9 mouse cellular contexts compared by ENCODE assay signal in genomic region chr12:81861199-81862085, GRCm38 (mm10). TPM values are rescaled to one million over a fixed set of nuclear protein-coding genes. Genes with fewer than 3 reads are reported as not detected.
DNase-seq lines count a peak whose midpoint lies in the region; ATAC-seq lines count a peak whose summit lies in the region.
"Had no signal": no experiment of that assay in that cellular context is flagged by ENCODE, and none has a peak within 500 bp of the region (broad histone marks: within the 10 kb centered on the region; RNA-seq: fewer than 3 reads in every experiment).

No protein-coding gene starts in this region.

- peak overlapping the region; percentile 92 for H3K9ac ChIP-seq in hindbrain, embryonic 15.5 days

- H3K27ac ChIP-seq in hindbrain, embryonic 15.5 days (replicated peaks) = peak overlapping the region; percentile 92; the same call in 1 of the 2 replicates

- no peak for ATAC-seq in hindbrain, embryonic 15.5 days (ENCODE audit: low FRiP score, low read depth)

- no peaks in the 10 kb centered on the region for H3K27me3 ChIP-seq in hindbrain, embryonic 15.5 days

- no peaks in the 10 kb centered on the region for H3K9me3 ChIP-seq in hindbrain, embryonic 15.5 days

- 12% methylated on average over 18 of the region's 18 CpGs for WGBS in hindbrain, embryonic 15.5 days

- peak overlapping the region; percentile 77 for H3K4me2 ChIP-seq in hindbrain, embryonic 15.5 days

- peaks cover 44% of the 10 kb centered on the region for H3K4me1 ChIP-seq in hindbrain, embryonic 15.5 days (replicated peaks)

- H3K4me3 ChIP-seq in hindbrain, embryonic 15.5 days = peak overlapping the region; percentile 92

- DNase-seq in cerebellum, adult 9-10 months = peak; percentile 32
- DNase-seq in cerebellum, adult 8-10 months = no peak
- DNase-seq in thymus, postnatal 0 days (ENCODE audit: low spot score) = peak; percentile 19
- DNase-seq in thymus, postnatal 36 days = no peak
- peak; percentile 36 for DNase-seq in naive thymus-derived CD4-positive, alpha-beta T cell, adult 2 months (ENCODE audit: low read depth)
- no peak for DNase-seq in urinary bladder, postnatal 10 days (ENCODE audit: low spot score)
- no peak for DNase-seq in right cerebral cortex, postnatal 10 days (ENCODE audit: low spot score in 2 of 2)

- H3K36me3 ChIP-seq in hindbrain, embryonic 15.5 days = no peaks in the 10 kb centered on the region
- H3K36me3 ChIP-seq: G1E had no signal

RNA-seq across cellular contexts. Expression of gene Pcnx, which starts 1.6 kb away (rescaled TPM):
- 9.8 and 17.5 TPM in 2 replicates for polyA plus RNA-seq in thymus, postnatal 0 days (2015; fragmentation: Nextera tagmentation; extraction: Ambion mirVana)
- polyA plus RNA-seq in hindbrain, embryonic 15.5 days (2015; fragmentation: Nextera tagmentation; extraction: Ambion mirVana) = 9.1 and 10.6 TPM in 2 replicates
- polyA plus RNA-seq: G1E had no signal

Comparison
In these comparisons a context has a peak if more than half of its experiments do, and no peak if none do; other contexts are left out.
1. DNase-seq: peak in cerebellum, adult 9-10 months (single experiment), thymus, postnatal 0 days (single experiment) and naive thymus-derived CD4-positive, alpha-beta T cell, adult 2 months (single experiment); none in cerebellum, adult 8-10 months (single experiment), thymus, postnatal 36 days (0 of 2), urinary bladder, postnatal 10 days (single experiment) and right cerebral cortex, postnatal 10 days (0 of 2).